Mouse (Mus musculus): ENCODE measurements around the gene 2610528J11Rik. TPM values are rescaled to one million over a fixed set of nuclear protein-coding genes. Genes with fewer than 3 reads are reported as not detected.

Gene 2610528J11Rik
- polyA plus RNA-seq, 1 experiment: not detected

DNA sequence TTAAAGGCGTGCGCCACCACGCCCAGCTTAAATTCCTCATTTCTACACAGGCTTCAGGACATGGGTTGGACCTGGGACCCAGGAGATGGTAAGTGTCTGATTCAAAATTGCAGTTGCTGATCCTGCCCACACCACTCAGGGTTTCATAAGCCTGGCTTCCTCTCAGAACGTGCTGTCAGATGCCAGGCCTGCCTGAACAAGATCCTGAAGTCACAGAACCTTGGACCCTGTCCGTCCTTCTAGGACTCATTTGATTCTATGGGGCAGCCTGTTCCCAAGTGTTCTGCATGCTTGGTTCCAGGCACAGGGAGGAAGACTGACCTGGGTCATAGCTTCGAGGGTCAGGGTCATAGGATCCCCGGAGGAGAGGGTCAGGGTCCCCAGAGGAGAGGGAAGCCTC lies 6.8 kb downstream of the 2610528J11Rik start:
- Histone ChIP-seq H3K4me3 (no peak overlapping the region), H3K79me2 (ENCODE audit: control insufficient read depth, insufficient read depth) (no peaks in the 10 kb centered on the region), H3K36me3 (ENCODE audit: control insufficient read depth, insufficient read depth) (no peaks in the 10 kb centered on the region), H3K4me2 (ENCODE audit: low read depth) (no peak overlapping the region), H3ac (ENCODE audit: control insufficient read depth, insufficient read length) (no peak overlapping the region), H3K27me3 (ENCODE audit: control insufficient read depth, insufficient read depth, insufficient read length) (peaks cover 55% of the 10 kb centered on the region)
- TF ChIP-seq TCF12 (IDR thresholded peaks at IDR 0.05; ENCODE audit: insufficient read depth, poor library complexity, severe bottlenecking): no peak
- no peak for TF ChIP-seq MYOG (IDR thresholded peaks at IDR 0.05; ENCODE audit: control insufficient read depth in 1 of 3, insufficient read depth in 1 of 3, insufficient read length in 2 of 3, low read depth in 2 of 3)
- TF ChIP-seq MYOD1 (IDR thresholded peaks at IDR 0.05; ENCODE audit: control insufficient read depth in 1 of 3, insufficient read length in 2 of 3, low read depth in 2 of 3): no peak
- TF ChIP-seq TCF3 (IDR thresholded peaks at IDR 0.05; ENCODE audit: insufficient read length, low read depth): no peak
- TF ChIP-seq SRF (IDR thresholded peaks at IDR 0.05; ENCODE audit: control insufficient read depth, insufficient read length, low read depth): no peak
- TF ChIP-seq MAX (IDR thresholded peaks at IDR 0.05; ENCODE audit: low read depth): no peak

GRCm38 (mm10) chr4:118535610-118536009 lies 8.8 kb downstream of the 2610528J11Rik start:
- no peak overlapping the region for H3K4me2 ChIP-seq (ENCODE audit: low read depth)
- H3K27me3 ChIP-seq (ENCODE audit: control insufficient read depth, insufficient read depth, insufficient read length): peaks cover 46% of the 10 kb centered on the region
- TF ChIP-seq USF1 (IDR thresholded peaks at IDR 0.05; ENCODE audit: low read depth): no peak
- TF ChIP-seq E2F4 (IDR thresholded peaks at IDR 0.05; ENCODE audit: insufficient read depth): no peak
- TF ChIP-seq POLR2A (IDR thresholded peaks at IDR 0.05; ENCODE audit: insufficient read length, low read depth): no peak
- TF ChIP-seq CEBPB (IDR thresholded peaks at IDR 0.05; ENCODE audit: insufficient read depth, poor library complexity, severe bottlenecking): no peak
- no peak for TF ChIP-seq MYOG (IDR thresholded peaks at IDR 0.05; ENCODE audit: control insufficient read depth in 1 of 3, insufficient read depth in 1 of 3, insufficient read length in 2 of 3, low read depth in 2 of 3)
- no peak for TF ChIP-seq MYOD1 (IDR thresholded peaks at IDR 0.05; ENCODE audit: control insufficient read depth in 1 of 3, insufficient read length in 2 of 3, low read depth in 2 of 3)
- no peak for TF ChIP-seq SRF (IDR thresholded peaks at IDR 0.05; ENCODE audit: control insufficient read depth, insufficient read length, low read depth)
- no peak for TF ChIP-seq REST (IDR thresholded peaks at IDR 0.05; ENCODE audit: insufficient read depth, insufficient read length)
- no peak for TF ChIP-seq TCF3 (IDR thresholded peaks at IDR 0.05; ENCODE audit: insufficient read length, low read depth)
- no peak for TF ChIP-seq MAX (IDR thresholded peaks at IDR 0.05; ENCODE audit: low read depth)
- TF ChIP-seq TCF12 (IDR thresholded peaks at IDR 0.05; ENCODE audit: insufficient read depth, poor library complexity, severe bottlenecking): no peak
- TF ChIP-seq POLR2AphosphoS2 (IDR thresholded peaks at IDR 0.05; ENCODE audit: insufficient read length, low read depth): no peak
- H3K36me3 ChIP-seq (ENCODE audit: control insufficient read depth, insufficient read depth): no peaks in the 10 kb centered on the region
- no peak overlapping the region for H3K4me3 ChIP-seq
- no peak overlapping the region for H3ac ChIP-seq (ENCODE audit: control insufficient read depth, insufficient read length)
- H3K79me2 ChIP-seq (ENCODE audit: control insufficient read depth, insufficient read depth): no peaks in the 10 kb centered on the region

DNA sequence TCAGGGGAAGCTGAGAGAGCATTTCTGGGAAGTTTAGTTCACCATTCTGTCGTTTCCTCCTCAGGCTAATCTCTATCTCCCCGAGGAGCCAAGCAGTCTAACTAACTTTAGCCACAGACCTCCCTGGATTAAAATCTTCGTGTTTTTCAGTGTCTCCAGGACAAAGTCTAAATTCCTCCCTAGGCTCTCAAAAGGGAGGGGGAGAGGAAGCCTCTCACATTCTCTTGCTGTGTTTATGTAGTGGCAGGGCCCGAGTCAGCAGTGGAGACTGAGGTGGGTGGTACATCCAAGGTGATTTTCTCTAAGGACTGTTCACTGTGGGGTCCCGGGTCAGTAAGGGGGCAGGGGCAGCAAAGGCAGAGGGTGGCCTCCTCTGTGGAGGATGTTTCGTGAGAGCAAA lies 11.0 kb downstream of the 2610528J11Rik start:
- Histone ChIP-seq H3K4me3 (no peak overlapping the region), H3K27me3 (ENCODE audit: control insufficient read depth, insufficient read depth, insufficient read length) (peaks cover 58% of the 10 kb centered on the region)
- TF ChIP-seq TCF3 (IDR thresholded peaks at IDR 0.05; ENCODE audit: insufficient read length, low read depth) (no peak), TCF12 (IDR thresholded peaks at IDR 0.05; ENCODE audit: insufficient read depth, poor library complexity, severe bottlenecking) (no peak), E2F4 (IDR thresholded peaks at IDR 0.05; ENCODE audit: insufficient read depth) (no peak), SRF (IDR thresholded peaks at IDR 0.05; ENCODE audit: control insufficient read depth, insufficient read length, low read depth) (no peak), POLR2AphosphoS2 (IDR thresholded peaks at IDR 0.05; ENCODE audit: insufficient read length, low read depth) (no peak), USF1 (IDR thresholded peaks at IDR 0.05; ENCODE audit: low read depth) (no peak), MYOG (IDR thresholded peaks at IDR 0.05; ENCODE audit: control insufficient read depth in 1 of 3, insufficient read depth in 1 of 3, insufficient read length in 2 of 3, low read depth in 2 of 3) (no peak)

GRCm38 (mm10) chr4:118539904-118540303 lies 13.1 kb downstream of the 2610528J11Rik start:
- TF ChIP-seq TCF12 (IDR thresholded peaks at IDR 0.05; ENCODE audit: insufficient read depth, poor library complexity, severe bottlenecking) (no peak), MAX (IDR thresholded peaks at IDR 0.05; ENCODE audit: low read depth) (no peak), POLR2A (IDR thresholded peaks at IDR 0.05; ENCODE audit: insufficient read length, low read depth) (no peak), CEBPB (IDR thresholded peaks at IDR 0.05; ENCODE audit: insufficient read depth, poor library complexity, severe bottlenecking) (no peak), REST (IDR thresholded peaks at IDR 0.05; ENCODE audit: insufficient read depth, insufficient read length) (no peak), MYOG (IDR thresholded peaks at IDR 0.05; ENCODE audit: control insufficient read depth in 1 of 3, insufficient read depth in 1 of 3, insufficient read length in 2 of 3, low read depth in 2 of 3) (no peak), TCF3 (IDR thresholded peaks at IDR 0.05; ENCODE audit: insufficient read length, low read depth) (no peak), SRF (IDR thresholded peaks at IDR 0.05; ENCODE audit: control insufficient read depth, insufficient read length, low read depth) (no peak), POLR2AphosphoS2 (IDR thresholded peaks at IDR 0.05; ENCODE audit: insufficient read length, low read depth) (no peak), USF1 (IDR thresholded peaks at IDR 0.05; ENCODE audit: low read depth) (no peak), MYOD1 (IDR thresholded peaks at IDR 0.05; ENCODE audit: control insufficient read depth in 1 of 3, insufficient read length in 2 of 3, low read depth in 2 of 3) (no peak)
- Histone ChIP-seq H3K4me3 (no peak overlapping the region), H3K36me3 (ENCODE audit: control insufficient read depth, insufficient read depth) (no peaks in the 10 kb centered on the region), H3K27me3 (ENCODE audit: control insufficient read depth, insufficient read depth, insufficient read length) (peaks cover 69% of the 10 kb centered on the region), H3ac (ENCODE audit: control insufficient read depth, insufficient read length) (no peak overlapping the region), H3K79me2 (ENCODE audit: control insufficient read depth, insufficient read depth) (no peaks in the 10 kb centered on the region), H3K4me2 (ENCODE audit: low read depth) (no peak overlapping the region)

More for the DNA sequence above, 11.0 kb downstream of the 2610528J11Rik start:
- Histone ChIP-seq H3K79me2 (ENCODE audit: control insufficient read depth, insufficient read depth) (no peaks in the 10 kb centered on the region), H3ac (ENCODE audit: control insufficient read depth, insufficient read length) (no peak overlapping the region), H3K36me3 (ENCODE audit: control insufficient read depth, insufficient read depth) (no peaks in the 10 kb centered on the region), H3K4me2 (ENCODE audit: low read depth) (no peak overlapping the region)

- H3ac ChIP-seq (ENCODE audit: control insufficient read depth, insufficient read length): no peak overlapping the region
- H3K4me3 ChIP-seq: no peak overlapping the region
- H3K36me3 ChIP-seq (ENCODE audit: control insufficient read depth, insufficient read depth): no peaks in the 10 kb centered on the region
- TF ChIP-seq POLR2AphosphoS2 (IDR thresholded peaks at IDR 0.05; ENCODE audit: insufficient read length, low read depth) (no peak), MAX (IDR thresholded peaks at IDR 0.05; ENCODE audit: low read depth) (no peak), USF1 (IDR thresholded peaks at IDR 0.05; ENCODE audit: low read depth) (no peak), CEBPB (IDR thresholded peaks at IDR 0.05; ENCODE audit: insufficient read depth, poor library complexity, severe bottlenecking) (no peak), MYOG (IDR thresholded peaks at IDR 0.05; ENCODE audit: control insufficient read depth in 1 of 3, insufficient read depth in 1 of 3, insufficient read length in 2 of 3, low read depth in 2 of 3) (no peak)
- H3K79me2 ChIP-seq (ENCODE audit: control insufficient read depth, insufficient read depth): no peaks in the 10 kb centered on the region
- peaks cover 49% of the 10 kb centered on the region for H3K27me3 ChIP-seq (ENCODE audit: control insufficient read depth, insufficient read depth, insufficient read length)
- H3K4me2 ChIP-seq (ENCODE audit: low read depth): no peak overlapping the region
Measured at GRCm38 (mm10) chr4:118542510-118543157, 15.8 kb downstream of the 2610528J11Rik start.

All from myocyte (in vitro differentiated cells).